Mouse (Mus musculus) cortical plate, adult 2 months (tissue): ENCODE measurements around the gene Epb41l4b.

Experiments used
- CTCF ChIP-seq: fragments of 200-500 bp; IDR thresholded peaks from 2 replicates; pipeline ENCODE4 v1.5.1; 2011; ENCODE audit warnings: mild to moderate bottlenecking, control low read depth, low read length; ENCODE audit not compliant: insufficient read depth; ENCODE audit errors: extremely low read depth
- POLR2A ChIP-seq: fragments of 200-500 bp; IDR thresholded peaks from 2 replicates; pipeline ENCODE4 v1.6.1; 2011; ENCODE audit warnings: mild to moderate bottlenecking, low read length, control low read depth; ENCODE audit not compliant: insufficient read depth; ENCODE audit errors: extremely low read depth

- no peak for TF ChIP-seq CTCF
- no peak for TF ChIP-seq POLR2A
These were observed 126.7 kb downstream of the Epb41l4b start for GRCm38 (mm10) chr4:57016366-57017171.
